Mouse (Mus musculus) inflammation-experienced regulatory T-cells, adult 6 months (primary cell): ENCODE results near the gene Cobll1. TPM values are rescaled to one million over a fixed set of nuclear protein-coding genes. Genes with fewer than 3 reads are reported as not detected.

ENCODE experiments used
- ATAC-seq: one replicate; pipeline ENCODE4 v1.8.0; 2017
- polyA plus RNA-seq, 3 experiments: library from polyadenylated mRNA; unstranded; fragments of 100-300 nt; shearing (Covaris generic); gene quantifications; one replicate each; pipeline ENCODE4 v1.2.1; 2017

The Cobll1 gene
- 1 to 10 TPM; 3.6 to 8.8 (median 3.6) TPM for polyA plus RNA-seq

- ATAC-seq = peak; percentile 57
These were observed at the start of gene Cobll1 for GRCm38 (mm10) chr2:65238964-65239570. TSS of gene Cobll1 (minus strand) at chr2:65239403.

GRCm38 (mm10) chr2:65288696-65289095, 49.5 kb upstream of the Cobll1 start:
- no peak for ATAC-seq

GRCm38 (mm10) chr2:65285380-65285779, 46.2 kb upstream of the Cobll1 start:
- ATAC-seq = no peak

GRCm38 (mm10) chr2:65282979-65283378, 43.8 kb upstream of the Cobll1 start:
- ATAC-seq = no peak

- peak; percentile 63 for ATAC-seq
These were observed 40.0 kb upstream of the Cobll1 start for GRCm38 (mm10) chr2:65279029-65279690.

- ATAC-seq = no peak
These were observed 36.3 kb upstream of the Cobll1 start for GRCm38 (mm10) chr2:65275443-65276061.

- no peak for ATAC-seq
These were observed 34.7 kb upstream of the Cobll1 start for GRCm38 (mm10) chr2:65273910-65274309.

- ATAC-seq = no peak
These were observed 29.5 kb upstream of the Cobll1 start for GRCm38 (mm10) chr2:65268731-65269130.

- ATAC-seq = no peak
These were observed 28.6 kb upstream of the Cobll1 start for GRCm38 (mm10) chr2:65267834-65268233.

GRCm38 (mm10) chr2:65266576-65267299, 27.5 kb upstream of the Cobll1 start:
- no peak for ATAC-seq

- ATAC-seq = no peak
These were observed 23.0 kb upstream of the Cobll1 start for GRCm38 (mm10) chr2:65262251-65262650.

- ATAC-seq = peak; percentile 28
These were observed 21.6 kb upstream of the Cobll1 start for GRCm38 (mm10) chr2:65260828-65261227.

- ATAC-seq = no peak
These were observed 21.2 kb upstream of the Cobll1 start for GRCm38 (mm10) chr2:65260400-65260799.

GRCm38 (mm10) chr2:65257446-65257845, 18.2 kb upstream of the Cobll1 start:
- no peak for ATAC-seq

GRCm38 (mm10) chr2:65256494-65257254, 17.5 kb upstream of the Cobll1 start:
- ATAC-seq = no peak

- ATAC-seq = no peak
These were observed 11.4 kb upstream of the Cobll1 start for GRCm38 (mm10) chr2:65250589-65251104.

- no peak for ATAC-seq
These were observed 10.4 kb upstream of the Cobll1 start for GRCm38 (mm10) chr2:65249575-65249974.

GRCm38 (mm10) chr2:65240173-65240745, 1.1 kb upstream of the Cobll1 start:
- no peak for ATAC-seq

GRCm38 (mm10) chr2:65238171-65238963, 836 bp downstream of the Cobll1 start:
- ATAC-seq = peak; percentile 57

- peak; percentile 47 for ATAC-seq
These were observed 1.5 kb downstream of the Cobll1 start for GRCm38 (mm10) chr2:65237610-65238170.

- no peak for ATAC-seq
These were observed 2.1 kb downstream of the Cobll1 start for GRCm38 (mm10) chr2:65237116-65237515.
